Mouse (Mus musculus) heart, adult 2 months (tissue): ENCODE measurements at regions not wholly inside any gene's neighbourhood (a gene's known extent, or its start where the extent isn't known, plus 50 kb on each side); places are given as distances from the start of the nearest gene placed in this dataset.
A peak's percentile ranks its signal among the peaks of the same experiment; 100 is the strongest.

Experiments used
- DNase-seq, 2 experiments: peaks; one replicate each; pipeline ENCODE4 v3.0.0; 2021
- H3K27ac ChIP-seq: fragments of 200-600 bp; 2 replicates; pipeline ENCODE4 v1.8.1; 2022
- H3K27me3 ChIP-seq: fragments of 200-500 bp; 2 replicates; pipeline ENCODE4 v1.6.1; 2012; ENCODE audit warnings: mild to moderate bottlenecking, low read length, inconsistent platforms, mixed read lengths; ENCODE audit not compliant: control insufficient read depth, insufficient read depth
- H3K36me3 ChIP-seq: fragments of 200-500 bp; 2 replicates; pipeline ENCODE4 v1.6.1; 2012; ENCODE audit warnings: low read length, inconsistent platforms; ENCODE audit not compliant: control insufficient read depth, insufficient read depth
- H3K4me1 ChIP-seq: fragments of 200-500 bp; 2 replicates; pipeline ENCODE4 v1.6.1; 2011; ENCODE audit warnings: low read length; ENCODE audit not compliant: control insufficient read depth, insufficient read depth
- H3K4me3 ChIP-seq: fragments of 200-600 bp; 2 replicates; pipeline ENCODE4 v1.8.1; 2022
- H3K79me2 ChIP-seq: fragments of 200-500 bp; replicated peaks from 2 replicates; pipeline ENCODE4 v1.6.1; 2012; ENCODE audit warnings: mild to moderate bottlenecking, inconsistent platforms, low read length, moderate library complexity, mixed read lengths; ENCODE audit not compliant: control insufficient read depth, insufficient read depth
- H3K9ac ChIP-seq: fragments of 200-500 bp; 2 replicates; pipeline ENCODE4 v1.6.1; 2012; ENCODE audit warnings: low read depth, mild to moderate bottlenecking, control low read depth, inconsistent platforms, low read length, mixed read lengths
- CTCF ChIP-seq: fragments of 200-600 bp; IDR thresholded peaks from 2 replicates; pipeline ENCODE4 v1.8.1; 2022; ENCODE audit warnings: antibody characterized with exemption, mild to moderate bottlenecking, moderate library complexity
- EP300 ChIP-seq: fragments of 200-500 bp; IDR thresholded peaks from 2 replicates; pipeline ENCODE4 v1.6.1; 2011; ENCODE audit warnings: low read depth, low read length, control low read depth; ENCODE audit not compliant: insufficient read depth
- POLR2A ChIP-seq: fragments of 200-500 bp; IDR thresholded peaks from 2 replicates; pipeline ENCODE4 v1.6.1; 2011; ENCODE audit warnings: mild to moderate bottlenecking, low read depth, low read length, control low read depth; ENCODE audit not compliant: insufficient read depth
- WGBS: fragments of 180-500 bp; shearing (Covaris S2); methylation state at CpG from one replicate; pipeline ENCODE4 v1.1.7; 2018; 5-methylcytosine and 5-hydroxymethylcytosine counted together
- intact Hi-C: fragments of 180-260 bp; cut with DNase I; formaldehyde crosslinking; loops from one replicate; pipeline ENCODE4 v1.15.1; 2025

DNA sequence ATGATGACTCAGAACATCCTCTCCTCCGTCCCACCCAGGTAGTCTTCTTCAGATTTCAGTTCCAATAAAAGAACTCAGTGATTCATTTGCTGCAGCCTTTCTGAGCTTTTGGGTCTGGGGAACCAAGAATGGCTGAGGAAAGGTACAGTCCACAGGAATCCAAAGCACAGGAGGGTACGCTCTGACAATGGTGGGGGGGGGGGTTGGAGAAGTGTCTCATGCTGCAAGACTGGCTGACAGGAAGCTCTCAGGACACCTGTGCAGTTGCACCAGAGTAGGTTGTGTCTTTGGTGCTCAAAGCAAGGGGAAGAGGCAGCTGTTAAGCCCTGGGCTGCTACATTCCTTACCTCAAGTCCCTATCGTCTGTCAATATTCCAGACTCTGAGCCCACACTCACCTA lies 192.7 kb upstream of the Bcl6 start:
- intact Hi-C loops = loop anchor here (5.0 kb wide), 1 partner anchor 189 kb away; no protein-coding TSS in a partner anchor
- TF ChIP-seq EP300 = no peak
- no peak for TF ChIP-seq CTCF
- TF ChIP-seq POLR2A = no peak
- DNase-seq = no peak
- H3K79me2 ChIP-seq = no peaks in the 10 kb centered on the region
- 80% methylated on average over 3 of the region's 3 CpGs for WGBS
- H3K27ac ChIP-seq = no peak overlapping the region
- no peak overlapping the region for H3K4me3 ChIP-seq
- no peaks in the 10 kb centered on the region for H3K27me3 ChIP-seq
- no peak overlapping the region for H3K9ac ChIP-seq
- H3K36me3 ChIP-seq = no peaks in the 10 kb centered on the region
- peaks cover 4% of the 10 kb centered on the region for H3K4me1 ChIP-seq

DNA sequence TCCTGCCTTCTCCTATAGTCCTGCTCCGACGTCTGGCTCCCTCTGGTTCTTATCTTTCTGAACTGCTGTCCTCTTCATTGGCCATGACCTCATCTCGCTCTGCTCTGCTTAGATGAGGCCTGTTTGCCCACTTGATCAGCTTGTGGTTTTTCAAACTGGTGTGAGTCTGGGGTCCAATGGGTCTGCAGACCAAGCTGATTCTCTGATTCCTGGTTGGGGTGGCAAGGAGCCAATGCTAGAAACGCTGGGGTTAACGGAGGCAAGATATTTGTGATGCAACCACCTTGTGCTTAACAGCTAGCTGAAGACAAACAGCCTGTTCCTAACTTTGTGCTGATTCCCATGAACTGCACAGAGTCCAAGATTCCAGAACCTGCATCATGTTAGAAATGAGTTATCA lies 192.0 kb upstream of the Bcl6 start:
- no peak overlapping the region for H3K9ac ChIP-seq
- intact Hi-C loops = loop anchor here (5.0 kb wide), 1 partner anchor 188 kb away; no protein-coding TSS in a partner anchor
- WGBS = 49% methylated on average over 5 of the region's 5 CpGs
- peaks cover 4% of the 10 kb centered on the region for H3K4me1 ChIP-seq
- no peaks in the 10 kb centered on the region for H3K27me3 ChIP-seq
- no peak for DNase-seq
- TF ChIP-seq EP300 = no peak
- no peak for TF ChIP-seq CTCF
- no peak for TF ChIP-seq POLR2A
- no peak overlapping the region for H3K4me3 ChIP-seq
- no peaks in the 10 kb centered on the region for H3K79me2 ChIP-seq
- H3K36me3 ChIP-seq = no peaks in the 10 kb centered on the region
- H3K27ac ChIP-seq = no peak overlapping the region

DNA sequence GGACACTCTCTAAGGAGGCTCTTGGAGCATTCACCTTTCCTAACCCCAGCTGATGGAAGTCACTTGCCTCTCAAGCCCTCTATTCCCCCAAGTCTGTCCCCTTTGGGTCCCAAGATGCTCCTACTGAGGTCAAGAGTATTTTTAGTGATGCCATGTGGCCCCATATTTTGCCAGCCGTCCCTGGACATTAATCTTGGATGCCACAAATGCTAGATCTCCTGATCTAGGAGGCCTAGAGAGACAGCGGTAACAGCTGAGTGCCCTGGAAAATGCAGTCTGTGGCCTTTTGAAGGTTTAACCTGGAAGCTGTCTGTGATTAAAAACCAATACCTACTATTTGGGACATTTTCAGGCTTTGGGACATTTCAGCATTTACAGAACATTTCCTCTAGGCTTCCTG lies 188.9 kb upstream of the Bcl6 start:
- intact Hi-C loops = no loop called here
- TF ChIP-seq POLR2A (no peak), EP300 (no peak), CTCF (no peak)
- Histone ChIP-seq H3K9ac (no peak overlapping the region), H3K36me3 (no peaks in the 10 kb centered on the region), H3K4me3 (no peak overlapping the region), H3K79me2 (no peaks in the 10 kb centered on the region), H3K27me3 (no peaks in the 10 kb centered on the region), H3K27ac (no peak overlapping the region), H3K4me1 (peaks cover 4% of the 10 kb centered on the region)
- DNase-seq = no peak
- 69% methylated on average over 2 of the region's 2 CpGs for WGBS

DNA sequence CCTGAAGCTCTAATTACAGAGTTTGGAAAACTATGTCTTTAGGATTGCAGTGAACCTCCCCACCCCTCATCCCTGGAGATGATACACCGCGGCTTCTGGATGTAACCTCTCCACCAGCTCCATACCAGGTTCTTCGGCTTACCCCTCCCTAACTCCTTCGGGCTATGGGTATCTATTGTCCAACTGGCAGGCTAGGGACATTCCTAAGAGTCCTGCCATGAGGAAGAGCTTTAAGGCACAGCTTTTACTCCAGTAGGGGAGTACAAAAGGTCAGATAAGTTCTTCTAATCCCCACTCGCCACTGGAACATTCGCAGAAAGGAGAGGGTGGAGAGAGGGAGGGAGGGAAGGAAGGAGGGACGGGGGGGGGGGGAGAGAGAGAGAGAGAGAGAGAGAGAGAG lies 188.5 kb upstream of the Bcl6 start:
- intact Hi-C loops = no loop called here
- no peaks in the 10 kb centered on the region for H3K36me3 ChIP-seq
- H3K9ac ChIP-seq = no peak overlapping the region
- no peak for DNase-seq
- no peak overlapping the region for H3K4me3 ChIP-seq
- H3K79me2 ChIP-seq = no peaks in the 10 kb centered on the region
- peaks cover 4% of the 10 kb centered on the region for H3K4me1 ChIP-seq
- WGBS = 69% methylated on average over 7 of the region's 7 CpGs
- no peaks in the 10 kb centered on the region for H3K27me3 ChIP-seq
- H3K27ac ChIP-seq = no peak overlapping the region
- no peak for TF ChIP-seq EP300
- no peak for TF ChIP-seq CTCF
- TF ChIP-seq POLR2A = no peak

DNA sequence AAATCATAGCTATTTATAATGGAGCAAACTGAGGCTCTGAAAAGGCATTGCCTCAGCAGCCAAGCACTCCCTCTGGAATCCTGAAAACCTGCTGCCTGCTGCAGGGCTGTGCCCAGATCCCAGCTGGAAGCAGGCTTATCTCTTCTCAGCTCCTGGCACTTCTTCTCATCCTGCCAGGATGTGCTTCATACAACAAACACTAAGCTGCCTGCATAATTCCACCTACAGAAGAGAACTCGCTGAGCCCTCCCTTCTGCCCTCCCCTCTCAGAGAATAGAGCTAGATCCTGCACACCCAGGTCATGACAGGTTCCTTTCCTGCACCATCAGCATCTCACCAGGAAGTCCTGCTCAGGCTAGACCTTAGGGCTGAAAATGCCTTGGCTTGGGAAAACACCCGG lies 187.4 kb upstream of the Bcl6 start:
- peak in 1 of 2 experiments; percentile 39 for DNase-seq

DNA sequence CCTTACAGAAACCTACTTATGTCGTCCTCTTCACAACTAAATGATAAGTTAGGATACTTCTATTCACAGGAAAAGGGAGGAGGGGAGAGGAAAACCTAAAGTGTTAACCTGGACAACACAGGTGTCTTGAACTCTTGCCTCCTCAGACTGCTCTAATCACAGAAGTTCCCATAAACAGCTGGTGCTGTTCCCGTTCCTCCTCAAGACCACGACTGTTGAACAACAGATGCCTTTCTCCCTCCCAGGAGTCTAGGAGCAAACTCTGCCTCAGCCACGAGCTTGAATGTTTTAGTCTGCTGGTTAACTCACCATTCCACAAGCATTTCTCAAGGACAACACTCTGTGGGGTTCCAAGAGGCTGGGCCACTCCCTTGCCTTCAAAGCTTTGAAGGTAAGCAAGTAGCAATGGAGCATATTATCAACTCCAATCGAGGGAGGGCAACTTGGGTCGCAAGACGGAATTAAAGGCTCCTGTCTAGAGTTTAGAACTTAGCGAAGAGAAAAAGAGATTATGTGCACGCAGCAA lies 186.6 kb upstream of the Bcl6 start:
- Histone ChIP-seq H3K36me3 (no peaks in the 10 kb centered on the region), H3K27ac (no peak overlapping the region), H3K4me3 (no peak overlapping the region), H3K27me3 (no peaks in the 10 kb centered on the region), H3K79me2 (no peaks in the 10 kb centered on the region), H3K4me1 (no peaks in the 10 kb centered on the region), H3K9ac (no peak overlapping the region)
- no peak for DNase-seq
- intact Hi-C loops = no loop called here
- 76% methylated on average over 9 of the region's 9 CpGs for WGBS
- TF ChIP-seq EP300 = no peak
- TF ChIP-seq POLR2A = no peak
- no peak for TF ChIP-seq CTCF

More for the DNA sequence above, 187.4 kb upstream of the Bcl6 start:
- Histone ChIP-seq H3K79me2 (no peaks in the 10 kb centered on the region), H3K36me3 (no peaks in the 10 kb centered on the region), H3K27ac (no peak overlapping the region), H3K27me3 (no peaks in the 10 kb centered on the region), H3K9ac (no peak overlapping the region), H3K4me3 (no peak overlapping the region), H3K4me1 (peaks cover 4% of the 10 kb centered on the region)
- TF ChIP-seq CTCF (no peak), POLR2A (no peak), EP300 (no peak)
- WGBS = 39% methylated on average over 2 of the region's 2 CpGs
- intact Hi-C loops = no loop called here
